Mouse (Mus musculus) stomach, embryonic 16.5 days (tissue): Measurements from ENCODE around the gene Rnf186. TPM values are rescaled to one million over a fixed set of nuclear protein-coding genes. Genes with fewer than 3 reads are reported as not detected.
A peak's percentile ranks its signal among the peaks of the same experiment; 100 is the strongest.

Experiments used
- ATAC-seq: fragments of 200-750 bp; cut with Nextera tagmentation; 2 replicates; pipeline ENCODE4 v1.8.0; 2017; ENCODE audit warnings: moderate number of reproducible peaks, moderate TSS enrichment; ENCODE audit not compliant: insufficient read depth, low FRiP score
- H3K27ac ChIP-seq: fragments of 300-500 bp; sonication (generic); 2 replicates; pipeline ENCODE4 v1.5.1; 2014; ENCODE audit warnings: low read length
- H3K27me3 ChIP-seq: fragments of 300-500 bp; sonication (generic); 2 replicates; pipeline ENCODE4 v1.6.1; 2014; ENCODE audit warnings: low read length, control low read depth, mixed read lengths; ENCODE audit not compliant: control insufficient read depth, insufficient read depth
- H3K36me3 ChIP-seq: fragments of 300-500 bp; sonication (generic); 2 replicates; pipeline ENCODE4 v1.6.1; 2014; ENCODE audit warnings: low read length; ENCODE audit not compliant: control insufficient read depth, insufficient read depth
- H3K4me1 ChIP-seq: fragments of 300-500 bp; sonication (generic); 2 replicates; pipeline ENCODE4 v1.6.1; 2014; ENCODE audit warnings: low read length, control low read depth, mixed read lengths; ENCODE audit not compliant: control insufficient read depth, insufficient read depth
- H3K4me2 ChIP-seq: fragments of 300-500 bp; sonication (generic); 2 replicates; pipeline ENCODE4 v1.6.1; 2014; ENCODE audit warnings: low read depth, low read length, mixed read lengths
- H3K4me3 ChIP-seq: fragments of 300-500 bp; sonication (generic); replicated peaks from 2 replicates; pipeline ENCODE4 v1.5.1; 2014; ENCODE audit warnings: mild to moderate bottlenecking, low read length
- H3K9ac ChIP-seq: fragments of 300-500 bp; sonication (generic); 2 replicates; pipeline ENCODE4 v1.6.1; 2014; ENCODE audit warnings: low read length
- H3K9me3 ChIP-seq: fragments of 300-500 bp; sonication (generic); replicated peaks from 2 replicates; pipeline ENCODE4 v1.6.1; 2016; ENCODE audit warnings: low read length, control low read depth; ENCODE audit not compliant: control insufficient read depth
- WGBS: fragments of 180-500 bp; shearing (Covaris S2); extraction: QIAGEN DNeasy Blood & Tissue Kit; methylation state at CpG from one replicate; pipeline ENCODE4 v1.1.7; 2014; 5-methylcytosine and 5-hydroxymethylcytosine counted together
- polyA plus RNA-seq: library from polyadenylated mRNA; unstranded; fragments of >200 nt; fragmentation: Nextera tagmentation; extraction: Ambion mirVana; gene quantifications from 2 replicates; pipeline ENCODE4 v1.2.1, GENCODE M21; 2015

Rnf186 gene
- polyA plus RNA-seq, 1 experiment from 2014 or later: 19.3 TPM

- Histone ChIP-seq H3K4me1 (peaks cover 12% of the 10 kb centered on the region; the same call in 1 of the 2 replicates), H3K36me3 (no peaks in the 10 kb centered on the region), H3K9me3 (no peaks in the 10 kb centered on the region), H3K4me2 (no peak overlapping the region), H3K4me3 (no peak overlapping the region), H3K27ac (peak overlapping the region; percentile 88), H3K9ac (no peak overlapping the region), H3K27me3 (no peaks in the 10 kb centered on the region)
- WGBS: 51% methylated on average over 5 of the region's 5 CpGs
- ATAC-seq: no peak
Observed at GRCm38 (mm10) chr4:138965871-138966270, 1.0 kb upstream of the Rnf186 start.

DNA sequence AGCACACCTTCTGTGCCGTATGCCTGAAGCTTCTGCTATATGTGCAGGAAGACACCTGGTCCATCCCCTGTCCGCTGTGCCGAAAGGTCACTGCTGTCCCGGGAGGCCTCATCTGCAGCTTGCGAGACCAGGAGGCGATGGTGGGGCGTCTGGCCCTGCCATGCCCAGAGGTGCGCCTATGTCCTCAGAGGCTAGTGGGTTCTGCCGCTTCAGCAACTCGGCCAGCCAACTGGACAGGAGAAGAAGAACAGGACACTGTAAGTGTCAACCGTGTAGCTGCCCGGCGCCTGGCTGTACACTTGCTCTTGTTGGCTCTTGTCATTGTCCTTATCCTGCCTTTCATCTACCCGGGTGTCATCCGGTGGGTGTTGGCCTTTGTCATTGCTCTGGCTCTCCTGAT, 573 bp downstream of the Rnf186 start:
- Histone ChIP-seq H3K4me2 (peak overlapping the region; percentile 48), H3K27ac (peak overlapping the region; percentile 88), H3K4me3 (peak overlapping the region; percentile 39), H3K27me3 (no peaks in the 10 kb centered on the region), H3K4me1 (peaks cover 18% of the 10 kb centered on the region; the same call in 1 of the 2 replicates), H3K36me3 (no peaks in the 10 kb centered on the region), H3K9me3 (no peaks in the 10 kb centered on the region), H3K9ac (peak overlapping the region; percentile 67)
- ATAC-seq: no peak
- 67% methylated on average over 15 of the region's 15 CpGs for WGBS

DNA sequence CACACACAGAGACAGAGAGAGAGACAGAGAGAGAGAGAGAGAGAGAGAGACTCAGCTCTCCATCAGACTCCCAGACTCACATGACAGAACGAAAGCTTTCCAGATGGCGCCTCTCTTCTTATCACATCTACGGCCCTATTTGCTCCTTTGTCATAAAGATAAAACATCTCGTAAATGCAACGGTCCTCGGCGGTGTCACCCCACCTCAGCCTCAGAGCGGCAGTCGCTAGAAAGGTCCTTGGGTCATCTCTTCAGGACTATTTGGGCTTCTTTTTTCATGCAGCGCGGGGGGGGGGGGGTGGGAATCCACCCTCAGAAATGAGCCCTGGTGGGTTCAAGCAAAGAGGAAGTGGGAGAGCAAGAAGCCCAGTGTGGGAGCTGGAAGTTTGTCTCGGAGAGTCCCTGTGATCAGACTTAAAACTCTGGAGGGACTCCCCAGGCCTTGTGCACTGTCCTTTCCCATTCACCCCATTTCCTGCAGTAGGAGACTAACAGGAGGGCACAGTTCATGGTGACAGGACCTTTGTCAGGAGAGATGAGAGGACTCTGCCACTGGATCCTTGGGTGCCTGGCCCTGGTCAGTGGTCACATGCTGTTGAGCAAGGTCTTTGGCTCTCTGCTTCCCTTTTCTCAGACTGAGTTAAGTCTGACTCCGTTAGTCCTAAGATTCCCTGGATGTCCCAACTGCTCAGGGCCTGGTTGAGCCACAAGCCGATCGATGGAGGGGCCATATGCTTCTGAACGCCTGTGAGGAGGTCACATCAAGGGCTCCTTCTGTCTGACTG, 2.1 kb downstream of the Rnf186 start:
- Histone ChIP-seq H3K4me3 (peak overlapping the region; percentile 39), H3K4me1 (peaks cover 20% of the 10 kb centered on the region; the same call in 1 of the 2 replicates), H3K9ac (peak overlapping the region; percentile 46; the same call in 1 of the 2 replicates), H3K27me3 (no peaks in the 10 kb centered on the region), H3K27ac (peak overlapping the region; percentile 61), H3K4me2 (peak overlapping the region; percentile 48), H3K36me3 (no peaks in the 10 kb centered on the region), H3K9me3 (no peaks in the 10 kb centered on the region)
- 44% methylated on average over 16 of the region's 16 CpGs for WGBS
- no peak for ATAC-seq

DNA sequence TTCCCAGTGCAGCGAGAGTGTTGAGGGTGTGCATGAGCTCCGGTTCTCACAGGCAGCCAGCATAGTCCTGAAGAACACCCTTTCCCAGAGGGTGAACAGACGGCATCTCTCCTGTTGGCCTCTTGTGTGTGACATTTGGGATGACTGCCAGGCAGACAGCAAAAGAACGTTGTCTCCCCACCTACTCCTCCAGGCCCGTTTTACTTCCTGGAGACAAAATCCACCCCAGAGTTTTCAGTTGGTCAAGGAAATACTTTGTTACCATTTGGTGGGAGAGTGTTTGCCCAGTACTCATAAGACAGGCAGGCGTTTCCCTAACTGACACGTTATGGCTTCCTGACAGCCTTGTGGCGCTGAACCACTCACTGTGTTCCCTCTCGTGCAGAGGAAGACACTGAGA, 2.8 kb downstream of the Rnf186 start:
- whole genome bisulfite sequencing: 34% methylated on average over 9 of the region's 9 CpGs
- Histone ChIP-seq H3K9ac (peak overlapping the region; percentile 34; the same call in 1 of the 2 replicates), H3K4me1 (peaks cover 20% of the 10 kb centered on the region; the same call in 1 of the 2 replicates), H3K27ac (peak overlapping the region; percentile 61), H3K4me3 (no peak overlapping the region; the same call in 1 of the 2 replicates), H3K9me3 (no peaks in the 10 kb centered on the region), H3K27me3 (no peaks in the 10 kb centered on the region), H3K4me2 (peak overlapping the region; percentile 48; the same call in 1 of the 2 replicates), H3K36me3 (no peaks in the 10 kb centered on the region)
- no peak for ATAC-seq

DNA sequence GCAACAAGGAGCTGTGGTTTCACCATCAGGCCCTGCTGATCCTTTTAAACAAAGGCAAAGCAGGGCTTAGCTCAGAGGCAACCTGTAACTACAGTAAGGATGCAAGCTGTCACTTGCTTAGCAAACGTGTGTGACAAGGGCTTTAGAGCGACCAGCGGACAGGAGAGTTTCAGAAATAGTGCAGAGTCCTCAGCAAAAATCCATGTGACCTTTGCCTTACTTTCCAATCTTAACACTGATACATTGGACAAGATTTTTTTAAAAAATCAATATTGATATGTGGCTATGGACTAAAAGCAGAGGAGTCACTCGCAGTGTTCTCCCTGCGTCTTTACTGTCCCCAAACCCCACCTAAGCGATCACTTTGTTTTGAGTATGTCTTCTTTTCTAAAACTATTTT, 4.5 kb downstream of the Rnf186 start:
- Histone ChIP-seq H3K27ac (peak overlapping the region; percentile 38; the same call in 1 of the 2 replicates), H3K4me1 (peaks cover 15% of the 10 kb centered on the region; the same call in 1 of the 2 replicates), H3K9ac (no peak overlapping the region)

GRCm38 (mm10) chr4:138972139-138972826, 5.4 kb downstream of the Rnf186 start:
- peak overlapping the region; percentile 90 for H3K9ac ChIP-seq
- peak overlapping the region; percentile 66 for H3K4me3 ChIP-seq
- ATAC-seq: peak; percentile 56; the same call in 1 of the 2 replicates
- no peaks in the 10 kb centered on the region for H3K36me3 ChIP-seq
- H3K9me3 ChIP-seq: no peaks in the 10 kb centered on the region
- peak overlapping the region; percentile 88 for H3K4me2 ChIP-seq
- WGBS: 12% methylated on average over 20 of the region's 20 CpGs
- H3K4me1 ChIP-seq: peaks cover 15% of the 10 kb centered on the region; the same call in 1 of the 2 replicates
- H3K27me3 ChIP-seq: no peaks in the 10 kb centered on the region
- H3K27ac ChIP-seq: peak overlapping the region; percentile 93

More for the DNA sequence above, 4.5 kb downstream of the Rnf186 start:
- Histone ChIP-seq H3K9me3 (no peaks in the 10 kb centered on the region), H3K4me3 (no peak overlapping the region), H3K4me2 (no peak overlapping the region), H3K36me3 (no peaks in the 10 kb centered on the region), H3K27me3 (no peaks in the 10 kb centered on the region)
- WGBS: 82% methylated on average over 6 of the region's 6 CpGs
- ATAC-seq: no peak

- Histone ChIP-seq H3K9ac (peak within 1 kb of the TSS; percentile 90), H3K4me2 (peak within 1 kb of the TSS; percentile 88), H3K27me3 (no peaks in the 10 kb centered on the region), H3K27ac (peak within 1 kb of the TSS; percentile 93), H3K4me3 (peak within 1 kb of the TSS; percentile 66), H3K36me3 (no peaks in the 10 kb centered on the region), H3K9me3 (no peaks in the 10 kb centered on the region), H3K4me1 (peaks cover 15% of the 10 kb centered on the region; the same call in 1 of the 2 replicates)
- ATAC-seq: peak; percentile 69
- WGBS: 1% methylated on average over 58 of the region's 60 CpGs
Observed at GRCm38 (mm10) chr4:138972827-138973718, 6.2 kb downstream of the Rnf186 start, which contains the start of gene Tmco4. Tmco4 (plus strand) TSS chr4:138972888.

DNA sequence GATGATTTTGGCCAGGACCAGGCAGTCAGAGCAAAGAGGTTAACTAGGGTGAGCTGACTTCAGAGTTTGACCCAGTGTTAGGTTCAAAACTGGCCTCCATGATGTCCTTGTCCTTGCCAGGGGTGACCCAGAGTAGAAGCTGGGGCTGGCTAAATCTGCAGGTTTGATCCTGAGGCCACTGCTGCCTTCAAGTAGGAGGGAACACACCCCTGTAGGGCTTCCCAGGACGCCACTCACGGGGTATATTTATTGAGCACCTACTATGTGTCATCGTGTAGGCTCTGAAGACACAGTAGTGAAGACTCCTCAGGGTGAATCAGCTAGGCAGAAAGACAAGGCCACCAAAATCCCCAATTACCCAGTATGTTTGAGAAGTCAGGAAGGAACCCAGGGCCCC, 6.8 kb downstream of the Rnf186 start:
- WGBS: 61% methylated on average over 3 of the region's 3 CpGs
- H3K4me3 ChIP-seq: peak overlapping the region; percentile 66
- no peaks in the 10 kb centered on the region for H3K27me3 ChIP-seq
- peaks cover 15% of the 10 kb centered on the region; the same call in 1 of the 2 replicates for H3K4me1 ChIP-seq
- H3K4me2 ChIP-seq: peak overlapping the region; percentile 88
- no peaks in the 10 kb centered on the region for H3K9me3 ChIP-seq
- ATAC-seq: peak; percentile 2; the same call in 1 of the 2 replicates
- no peaks in the 10 kb centered on the region for H3K36me3 ChIP-seq
- H3K27ac ChIP-seq: peak overlapping the region; percentile 93
- H3K9ac ChIP-seq: peak overlapping the region; percentile 90
